Mouse (Mus musculus): Measurements from ENCODE around the gene Fmo6. TPM values are rescaled to one million over a fixed set of nuclear protein-coding genes. Genes with fewer than 3 reads are reported as not detected.

The Fmo6 gene
- polyA plus RNA-seq, 1 experiment from 2014 or later, result not detected

DNA sequence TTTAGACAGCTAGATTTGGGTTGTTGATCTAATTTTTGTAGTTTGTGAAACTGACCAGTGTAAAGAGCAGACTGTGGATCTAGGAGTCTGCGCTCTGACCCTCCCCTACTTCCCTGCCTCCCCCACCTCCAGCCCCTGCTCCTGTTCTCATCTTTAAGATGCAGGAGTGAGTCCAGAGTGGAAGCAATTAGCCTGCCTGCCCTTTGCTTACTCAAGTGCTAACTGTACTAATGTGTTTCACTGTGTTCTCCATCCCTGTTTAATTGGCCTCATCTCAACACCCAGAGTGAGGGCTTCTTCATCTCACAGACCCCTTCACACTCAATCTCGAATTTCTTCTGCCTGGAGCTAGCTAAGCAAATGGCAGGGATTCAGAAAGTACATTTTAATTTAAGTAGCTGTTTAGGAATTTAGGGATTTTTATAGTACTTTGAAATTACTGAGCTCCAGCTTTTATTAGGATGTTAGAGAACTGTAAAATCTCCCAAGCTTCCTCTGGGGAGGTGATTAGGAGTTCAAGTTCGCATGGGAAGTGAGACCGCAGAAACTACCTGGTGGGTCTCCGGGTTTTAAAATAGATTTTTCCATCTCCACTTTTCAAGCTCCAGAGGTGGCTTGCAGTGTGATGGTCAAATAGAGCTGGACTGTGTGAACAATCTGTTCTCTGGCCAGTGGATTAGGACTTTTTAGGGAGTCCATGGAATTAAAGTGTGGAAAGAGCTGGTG is 818 bp upstream of the Fmo6 start:
- H3K36me3 ChIP-seq (replicated peaks; ENCODE audit: insufficient read depth, low read length), result no peaks in the 10 kb centered on the region
- no peak overlapping the region for H3K9ac ChIP-seq (replicated peaks)
- ATAC-seq (no peak), DNase-seq (no peak)
- H3K9me3 ChIP-seq (ENCODE audit: low read length), result no peaks in the 10 kb centered on the region
- TF ChIP-seq CTCF (IDR thresholded peaks at IDR 0.05; ENCODE audit: low read depth) (no peak), EP300 (IDR thresholded peaks at IDR 0.05; ENCODE audit: low read depth) (no peak)
- H3K27me3 ChIP-seq (ENCODE audit: insufficient read depth, low read length), result no peaks in the 10 kb centered on the region
- no peaks in the 10 kb centered on the region for H3K4me1 ChIP-seq (ENCODE audit: insufficient read depth)
- H3K4me2 ChIP-seq (ENCODE audit: low read depth, low read length), result no peak overlapping the region
- 71% methylated on average over 5 of the region's 5 CpGs for WGBS (ENCODE audit: insufficient replicate concordance)
- H3K4me3 ChIP-seq (ENCODE audit: low read depth, low read length), result no peak overlapping the region
- no peak overlapping the region for H3K27ac ChIP-seq (ENCODE audit: low read depth)

- TF ChIP-seq EP300 (IDR thresholded peaks at IDR 0.05; ENCODE audit: low read depth), result no peak
- no peak for TF ChIP-seq CTCF (IDR thresholded peaks at IDR 0.05; ENCODE audit: low read depth)
- no peak overlapping the region for H3K27ac ChIP-seq (ENCODE audit: low read depth)
- WGBS (ENCODE audit: insufficient replicate concordance), result 68% methylated on average over 4 of the region's 4 CpGs
- no peak for ATAC-seq
- no peaks in the 10 kb centered on the region for H3K9me3 ChIP-seq (ENCODE audit: low read length)
- DNase-seq, result no peak
- no peak overlapping the region for H3K9ac ChIP-seq (replicated peaks)
- H3K36me3 ChIP-seq (replicated peaks; ENCODE audit: insufficient read depth, low read length), result no peaks in the 10 kb centered on the region
- H3K4me2 ChIP-seq (ENCODE audit: low read depth, low read length), result no peak overlapping the region
- H3K4me1 ChIP-seq (ENCODE audit: insufficient read depth), result no peaks in the 10 kb centered on the region
- no peak overlapping the region for H3K4me3 ChIP-seq (ENCODE audit: low read depth, low read length)
- H3K27me3 ChIP-seq (ENCODE audit: insufficient read depth, low read length), result no peaks in the 10 kb centered on the region
Observed at GRCm38 (mm10) chr1:162934374-162935012, 2.8 kb downstream of the Fmo6 start.

DNA sequence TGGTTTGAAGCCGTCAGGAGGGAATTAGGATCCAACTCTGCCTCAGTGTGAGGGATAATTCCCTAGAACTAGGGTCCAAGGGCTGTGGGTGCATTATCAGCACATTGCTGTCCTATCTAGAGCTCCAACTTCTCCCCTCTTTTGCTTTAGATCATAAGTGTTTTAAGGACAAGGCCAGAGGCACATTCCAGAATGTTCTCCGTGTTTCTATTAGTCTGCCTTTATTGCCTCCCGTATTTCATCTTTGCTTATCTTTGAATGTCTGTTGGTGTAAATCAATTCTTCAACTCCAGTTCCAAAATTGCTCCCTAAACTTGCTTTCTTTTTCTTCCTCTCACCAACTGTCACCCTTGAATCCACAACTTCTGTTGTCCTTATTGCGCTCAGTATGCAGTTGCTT is 4.9 kb downstream of the Fmo6 start:
- no peak for ATAC-seq
- no peak overlapping the region for H3K27ac ChIP-seq (ENCODE audit: low read depth)
- DNase-seq, result no peak
- no peak overlapping the region for H3K9ac ChIP-seq (replicated peaks)
- no peaks in the 10 kb centered on the region for H3K27me3 ChIP-seq (ENCODE audit: insufficient read depth, low read length)
- H3K4me1 ChIP-seq (ENCODE audit: insufficient read depth), result no peaks in the 10 kb centered on the region
- no peaks in the 10 kb centered on the region for H3K9me3 ChIP-seq (ENCODE audit: low read length)
- H3K4me3 ChIP-seq (ENCODE audit: low read depth, low read length), result no peak overlapping the region
- WGBS (ENCODE audit: insufficient replicate concordance), result 77% methylated on average over 4 of the region's 4 CpGs
- no peak for TF ChIP-seq CTCF (IDR thresholded peaks at IDR 0.05; ENCODE audit: low read depth)
- TF ChIP-seq EP300 (IDR thresholded peaks at IDR 0.05; ENCODE audit: low read depth), result no peak
- H3K4me2 ChIP-seq (ENCODE audit: low read depth, low read length), result no peak overlapping the region
- no peaks in the 10 kb centered on the region for H3K36me3 ChIP-seq (replicated peaks; ENCODE audit: insufficient read depth, low read length)

DNA sequence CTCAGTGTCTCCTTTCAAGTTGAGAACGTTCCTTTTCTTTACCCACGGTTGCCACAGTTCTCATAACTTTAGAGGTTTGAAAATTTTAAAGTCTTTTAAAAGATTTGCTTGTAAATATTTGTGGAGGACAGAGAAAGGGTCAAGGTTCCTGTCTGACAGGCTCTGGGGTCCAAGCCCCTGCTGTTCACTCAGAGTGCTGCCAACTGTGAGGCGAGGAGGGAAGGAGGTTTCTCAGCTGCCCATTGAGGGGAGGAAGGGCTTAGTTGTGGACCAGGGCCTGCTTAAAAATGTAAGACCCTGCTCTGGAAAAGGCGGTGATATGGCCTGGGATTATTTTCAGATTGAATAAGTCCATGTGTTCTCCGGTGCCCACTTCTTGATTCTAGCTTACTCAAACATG is 5.4 kb downstream of the Fmo6 start:
- no peak overlapping the region for H3K4me3 ChIP-seq (ENCODE audit: low read depth, low read length)
- no peak overlapping the region for H3K9ac ChIP-seq (replicated peaks)
- H3K27ac ChIP-seq (ENCODE audit: low read depth), result no peak overlapping the region
- H3K4me1 ChIP-seq (ENCODE audit: insufficient read depth), result no peaks in the 10 kb centered on the region
- ATAC-seq, result no peak
- no peak overlapping the region for H3K4me2 ChIP-seq (ENCODE audit: low read depth, low read length)
- DNase-seq, result no peak
- no peak for TF ChIP-seq CTCF (IDR thresholded peaks at IDR 0.05; ENCODE audit: low read depth)
- TF ChIP-seq EP300 (IDR thresholded peaks at IDR 0.05; ENCODE audit: low read depth), result no peak
- H3K27me3 ChIP-seq (ENCODE audit: insufficient read depth, low read length), result no peaks in the 10 kb centered on the region
- no peaks in the 10 kb centered on the region for H3K36me3 ChIP-seq (replicated peaks; ENCODE audit: insufficient read depth, low read length)
- WGBS (ENCODE audit: insufficient replicate concordance), result 79% methylated on average over 5 of the region's 5 CpGs
- H3K9me3 ChIP-seq (ENCODE audit: low read length), result no peaks in the 10 kb centered on the region

- no peaks in the 10 kb centered on the region for H3K36me3 ChIP-seq (replicated peaks; ENCODE audit: insufficient read depth, low read length)
- H3K4me1 ChIP-seq (ENCODE audit: insufficient read depth), result no peaks in the 10 kb centered on the region
- 58% methylated on average over 4 of the region's 4 CpGs for WGBS (ENCODE audit: insufficient replicate concordance)
- DNase-seq (no peak), ATAC-seq (no peak; the same call in 1 of the 2 replicates)
- no peak overlapping the region for H3K9ac ChIP-seq (replicated peaks)
- H3K27ac ChIP-seq (ENCODE audit: low read depth), result no peak overlapping the region
- H3K4me2 ChIP-seq (ENCODE audit: low read depth, low read length), result no peak overlapping the region
- H3K4me3 ChIP-seq (ENCODE audit: low read depth, low read length), result no peak overlapping the region
- no peaks in the 10 kb centered on the region for H3K9me3 ChIP-seq (ENCODE audit: low read length)
- no peak for TF ChIP-seq CTCF (IDR thresholded peaks at IDR 0.05; ENCODE audit: low read depth)
- TF ChIP-seq EP300 (IDR thresholded peaks at IDR 0.05; ENCODE audit: low read depth), result peak; percentile 7; the same call in 1 of the 2 replicates
- no peaks in the 10 kb centered on the region for H3K27me3 ChIP-seq (ENCODE audit: insufficient read depth, low read length)
Observed at GRCm38 (mm10) chr1:162931310-162931875, 5.9 kb downstream of the Fmo6 start.

- DNase-seq (no peak), ATAC-seq (no peak)
- no peak overlapping the region for H3K4me2 ChIP-seq (ENCODE audit: low read depth, low read length)
- H3K4me3 ChIP-seq (ENCODE audit: low read depth, low read length), result no peak overlapping the region
- no peaks in the 10 kb centered on the region for H3K4me1 ChIP-seq (ENCODE audit: insufficient read depth)
- no peak overlapping the region for H3K9ac ChIP-seq (replicated peaks)
- no peak overlapping the region for H3K27ac ChIP-seq (ENCODE audit: low read depth)
- H3K36me3 ChIP-seq (replicated peaks; ENCODE audit: insufficient read depth, low read length), result no peaks in the 10 kb centered on the region
- TF ChIP-seq CTCF (IDR thresholded peaks at IDR 0.05; ENCODE audit: low read depth), result no peak
- no peak for TF ChIP-seq EP300 (IDR thresholded peaks at IDR 0.05; ENCODE audit: low read depth)
- H3K9me3 ChIP-seq (ENCODE audit: low read length), result no peaks in the 10 kb centered on the region
- no peaks in the 10 kb centered on the region for H3K27me3 ChIP-seq (ENCODE audit: insufficient read depth, low read length)
- WGBS (ENCODE audit: insufficient replicate concordance), result 62% methylated on average over 2 of the region's 2 CpGs
Observed at GRCm38 (mm10) chr1:162930631-162931030, 6.7 kb downstream of the Fmo6 start.
